Mouse (Mus musculus) megakaryocyte, embryonic 14.5 days (primary cell): ENCODE data around the gene Adipoq.

ENCODE experiments used
- FLI1 ChIP-seq: IDR thresholded peaks from 2 replicates; pipeline ENCODE4 v1.6.1; 2012; ENCODE audit warnings: low read length, inconsistent platforms, mixed read lengths
- GATA1 ChIP-seq: IDR thresholded peaks from 3 replicates; pipeline ENCODE4 v1.6.1; 2012; ENCODE audit warnings: mixed read lengths, low read length, inconsistent platforms, borderline replicate concordance

GRCm38 (mm10) chr16:23181942-23182597 is 35.7 kb downstream of the Adipoq start:
- no peak for TF ChIP-seq GATA1
- no peak for TF ChIP-seq FLI1
